Mouse (Mus musculus): ENCODE data around the gene Gm3880. TPM values are rescaled to one million over a fixed set of nuclear protein-coding genes. Genes with fewer than 3 reads are reported as not detected.

Gene Gm3880
- polyA plus RNA-seq (2014; fragmentation: Illumina TruSeq; extraction: RNeasy Lipid Tissue Mini Kit (QIAGEN cat#74804); ENCODE audit: low read depth, low replicate concordance): not detected

DNA sequence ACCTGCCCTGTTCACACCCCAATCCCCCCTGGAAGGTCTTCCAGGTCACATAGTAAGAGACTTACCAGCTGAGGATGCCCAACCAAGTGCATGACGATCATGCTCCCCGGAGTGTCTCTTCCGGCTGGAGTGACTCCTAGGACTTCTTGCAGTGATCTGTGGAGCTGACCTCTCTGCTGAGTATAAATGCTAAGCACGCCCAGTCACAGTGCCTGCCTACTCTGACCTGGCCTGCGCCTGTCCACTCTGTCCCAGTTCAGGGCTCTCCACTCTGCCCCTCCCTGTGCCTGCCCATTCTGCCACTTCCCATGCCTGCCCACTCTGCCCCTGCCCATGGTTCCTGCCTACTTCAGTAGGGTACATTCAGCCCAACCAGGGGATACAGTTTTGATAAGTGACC, at the start of gene Gm3880:
Gm3880 (minus strand) TSS at position 101 of the 400 bp plus-strand sequence.

GRCm38 (mm10) chrX:102707535-102707934, 20.8 kb upstream of the Gm3880 start, which contains the start of the genes Gm9112 and Dmrtc1b:
Gm9112 (minus strand) TSS chrX:102707635.
Dmrtc1b (plus strand) TSS chrX:102707865.

GRCm38 (mm10) chrX:102643823-102644572, 42.8 kb downstream of the Gm3880 start, which contains the start of gene Phka1:
Phka1 (minus strand) TSS chrX:102644246.

Other genes with a start within 250 kb of the Gm3880 start
- 3.7 TPM for gene Hdac8, start 181.6 kb downstream of the Gm3880 start, polyA plus RNA-seq (2014; fragmentation: Illumina TruSeq; extraction: RNeasy Lipid Tissue Mini Kit (QIAGEN cat#74804); ENCODE audit: low read depth, low replicate concordance)
- 3.1 TPM for gene Phka1, start 42.7 kb downstream of the Gm3880 start, polyA plus RNA-seq (2014; fragmentation: Illumina TruSeq; extraction: RNeasy Lipid Tissue Mini Kit (QIAGEN cat#74804); ENCODE audit: low read depth, low replicate concordance)
- gene Gm9112, start 20.7 kb upstream of the Gm3880 start, polyA plus RNA-seq (2014; fragmentation: Illumina TruSeq; extraction: RNeasy Lipid Tissue Mini Kit (QIAGEN cat#74804); ENCODE audit: low read depth, low replicate concordance): not detected
- not detected for gene Dmrtc1b, start 20.9 kb upstream of the Gm3880 start, polyA plus RNA-seq (2014; fragmentation: Illumina TruSeq; extraction: RNeasy Lipid Tissue Mini Kit (QIAGEN cat#74804); ENCODE audit: low read depth, low replicate concordance)
- gene Dmrtc1c1, start 116.0 kb upstream of the Gm3880 start, polyA plus RNA-seq (2014; fragmentation: Illumina TruSeq; extraction: RNeasy Lipid Tissue Mini Kit (QIAGEN cat#74804); ENCODE audit: low read depth, low replicate concordance): not detected
- gene Dmrtc1c2, start 167.6 kb upstream of the Gm3880 start, polyA plus RNA-seq (2014; fragmentation: Illumina TruSeq; extraction: RNeasy Lipid Tissue Mini Kit (QIAGEN cat#74804); ENCODE audit: low read depth, low replicate concordance): not detected
- gene 1700031F05Rik, start 181.0 kb upstream of the Gm3880 start, polyA plus RNA-seq (2014; fragmentation: Illumina TruSeq; extraction: RNeasy Lipid Tissue Mini Kit (QIAGEN cat#74804); ENCODE audit: low read depth, low replicate concordance): not detected
- gene Dmrtc1a, start 221.7 kb upstream of the Gm3880 start, polyA plus RNA-seq (2014; fragmentation: Illumina TruSeq; extraction: RNeasy Lipid Tissue Mini Kit (QIAGEN cat#74804); ENCODE audit: low read depth, low replicate concordance): not detected
- not detected for gene 1700011M02Rik, start 221.9 kb upstream of the Gm3880 start, polyA plus RNA-seq (2014; fragmentation: Illumina TruSeq; extraction: RNeasy Lipid Tissue Mini Kit (QIAGEN cat#74804); ENCODE audit: low read depth, low replicate concordance)
- not detected for gene 1700018G05Rik, start 241.4 kb upstream of the Gm3880 start, polyA plus RNA-seq (2014; fragmentation: Illumina TruSeq; extraction: RNeasy Lipid Tissue Mini Kit (QIAGEN cat#74804); ENCODE audit: low read depth, low replicate concordance)

Data from liver, adult 10 weeks (tissue).